Mouse (Mus musculus): Measurements from ENCODE around the gene Rab4a. TPM values are rescaled to one million over a fixed set of nuclear protein-coding genes. Genes with fewer than 3 reads are reported as not detected.

Gene Rab4a
- 27.9 and 32.1 TPM in 2 replicates for polyA plus RNA-seq (2015; fragmentation: Nextera tagmentation; extraction: Ambion mirVana)

DNA sequence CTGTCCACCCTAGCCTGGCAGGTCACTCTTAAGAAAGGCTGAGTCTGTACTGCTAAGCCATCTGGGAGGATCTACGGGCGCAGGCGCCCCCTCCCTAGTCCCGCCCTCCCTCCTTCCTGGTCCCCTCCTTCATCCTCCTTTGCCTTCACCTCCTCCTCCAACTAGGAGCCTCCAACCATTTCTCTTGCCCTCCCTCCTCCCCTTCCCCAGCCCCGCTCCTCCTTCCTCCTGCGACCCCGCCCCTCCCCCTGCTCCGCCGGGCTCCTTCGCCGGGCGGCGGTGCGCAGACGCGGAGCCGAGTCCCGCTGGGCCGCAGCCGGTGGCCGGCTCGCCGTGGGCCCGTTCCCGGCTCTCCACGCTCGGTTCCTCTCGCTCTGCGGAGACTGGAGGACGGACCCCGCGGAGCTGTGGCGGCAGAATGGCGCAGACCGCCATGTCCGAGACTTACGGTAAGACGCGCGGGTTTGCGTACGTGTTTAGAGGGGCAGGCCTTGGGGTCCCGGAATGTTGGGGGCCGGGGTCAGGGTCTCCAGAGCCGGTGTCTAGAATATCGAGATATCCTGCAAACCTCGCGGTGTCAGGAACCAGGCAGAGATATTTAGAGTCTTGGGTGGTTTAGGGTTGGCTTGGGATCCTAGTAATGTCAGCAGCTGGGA is at the start of gene Rab4a:
TSS of gene Rab4a (plus strand) at position 268 of the 656 bp plus-strand sequence.
- H3K4me3 ChIP-seq (ENCODE audit: low read depth, low read length): peak within 1 kb of the TSS; percentile 73
- peak within 1 kb of the TSS; percentile 86 for H3K9ac ChIP-seq (replicated peaks; ENCODE audit: low read depth)
- TF ChIP-seq CTCF (IDR thresholded peaks at IDR 0.05): no peak
- TF ChIP-seq EP300 (IDR thresholded peaks at IDR 0.05): no peak
- peak; percentile 94 for ATAC-seq
- peak within 1 kb of the TSS; percentile 92 for H3K4me2 ChIP-seq (replicated peaks; ENCODE audit: low read depth, low read length)
- peak; percentile 95 for DNase-seq (ENCODE audit: low spot score)
- H3K9me3 ChIP-seq (ENCODE audit: low read length): no peaks in the 10 kb centered on the region
- peaks cover 5% of the 10 kb centered on the region; the same call in 1 of the 2 replicates for H3K4me1 ChIP-seq (ENCODE audit: insufficient read depth, low read depth, low read length)
- H3K27me3 ChIP-seq (replicated peaks; ENCODE audit: insufficient read depth, low read length): no peaks in the 10 kb centered on the region
- peak within 1 kb of the TSS; percentile 47; the same call in 1 of the 2 replicates for H3K27ac ChIP-seq (ENCODE audit: low read length)
- WGBS: under 1% methylated on average over 41 of the region's 48 CpGs
- no peaks in the 10 kb centered on the region for H3K36me3 ChIP-seq (ENCODE audit: insufficient read depth, low read length)

DNA sequence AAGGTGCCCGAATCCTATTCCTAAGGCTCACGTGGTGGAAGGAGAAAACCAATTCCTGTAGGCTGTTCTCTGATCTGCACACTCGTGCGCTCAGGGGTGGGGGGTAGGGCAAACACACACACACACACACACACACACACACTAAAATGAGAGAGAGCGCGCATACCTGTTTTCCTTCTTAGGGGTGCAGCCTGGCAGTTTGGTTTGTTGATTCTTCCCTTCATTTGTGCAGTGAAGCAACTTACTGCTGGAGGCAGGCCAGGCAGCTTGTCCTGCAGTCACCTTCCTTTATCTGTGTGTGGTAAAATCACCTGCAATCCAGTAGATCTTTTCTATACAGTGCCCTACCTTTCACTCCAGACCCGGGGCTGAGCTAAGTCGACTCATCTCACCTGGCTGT is 48.9 kb upstream of the Rab4a start:
- no peak overlapping the region for H3K4me2 ChIP-seq (replicated peaks; ENCODE audit: low read depth, low read length)
- no peaks in the 10 kb centered on the region for H3K36me3 ChIP-seq (ENCODE audit: insufficient read depth, low read length)
- DNase-seq (ENCODE audit: low spot score): peak; percentile 46
- no peak overlapping the region for H3K4me3 ChIP-seq (ENCODE audit: low read depth, low read length)
- WGBS: 47% methylated on average over 8 of the region's 8 CpGs
- H3K9me3 ChIP-seq (ENCODE audit: low read length): no peaks in the 10 kb centered on the region
- TF ChIP-seq CTCF (IDR thresholded peaks at IDR 0.05) (no peak), EP300 (IDR thresholded peaks at IDR 0.05) (no peak)
- ATAC-seq: no peak
- no peak overlapping the region for H3K27ac ChIP-seq (ENCODE audit: low read length)
- H3K27me3 ChIP-seq (replicated peaks; ENCODE audit: insufficient read depth, low read length): no peaks in the 10 kb centered on the region
- H3K9ac ChIP-seq (replicated peaks; ENCODE audit: low read depth): no peak overlapping the region
- H3K4me1 ChIP-seq (ENCODE audit: insufficient read depth, low read depth, low read length): peaks cover 9% of the 10 kb centered on the region; the same call in 1 of the 2 replicates

DNA sequence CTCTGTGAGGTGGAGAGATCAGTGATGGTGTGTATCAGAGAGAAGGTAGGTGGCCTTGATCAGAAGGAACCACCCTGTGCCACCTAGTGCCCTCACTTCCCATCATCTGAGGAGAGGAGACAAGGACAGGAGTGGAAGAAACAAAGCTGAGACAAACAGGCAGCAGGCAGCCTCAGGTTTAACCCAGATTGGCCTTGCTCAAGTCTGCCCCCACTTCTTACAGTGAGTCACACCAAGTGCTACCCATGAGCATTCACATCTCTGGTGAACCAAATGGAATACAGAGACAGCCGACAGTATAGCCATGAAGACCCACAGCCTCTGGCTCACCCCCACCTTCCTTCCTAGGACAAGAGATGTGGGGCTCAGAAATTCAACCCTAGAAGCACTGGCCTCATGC is 46.9 kb upstream of the Rab4a start:
- no peak for TF ChIP-seq CTCF (IDR thresholded peaks at IDR 0.05)
- no peak for TF ChIP-seq EP300 (IDR thresholded peaks at IDR 0.05)
- Histone ChIP-seq H3K4me1 (ENCODE audit: insufficient read depth, low read depth, low read length) (peaks cover 7% of the 10 kb centered on the region; the same call in 1 of the 2 replicates), H3K4me2 (replicated peaks; ENCODE audit: low read depth, low read length) (no peak overlapping the region), H3K9ac (replicated peaks; ENCODE audit: low read depth) (no peak overlapping the region), H3K27me3 (replicated peaks; ENCODE audit: insufficient read depth, low read length) (no peaks in the 10 kb centered on the region), H3K36me3 (ENCODE audit: insufficient read depth, low read length) (no peaks in the 10 kb centered on the region), H3K27ac (ENCODE audit: low read length) (no peak overlapping the region), H3K4me3 (ENCODE audit: low read depth, low read length) (no peak overlapping the region), H3K9me3 (ENCODE audit: low read length) (no peaks in the 10 kb centered on the region)
- no peak for ATAC-seq
- 92% methylated on average over 1 of the region's 1 CpGs for WGBS
- DNase-seq (ENCODE audit: low spot score): no peak

DNA sequence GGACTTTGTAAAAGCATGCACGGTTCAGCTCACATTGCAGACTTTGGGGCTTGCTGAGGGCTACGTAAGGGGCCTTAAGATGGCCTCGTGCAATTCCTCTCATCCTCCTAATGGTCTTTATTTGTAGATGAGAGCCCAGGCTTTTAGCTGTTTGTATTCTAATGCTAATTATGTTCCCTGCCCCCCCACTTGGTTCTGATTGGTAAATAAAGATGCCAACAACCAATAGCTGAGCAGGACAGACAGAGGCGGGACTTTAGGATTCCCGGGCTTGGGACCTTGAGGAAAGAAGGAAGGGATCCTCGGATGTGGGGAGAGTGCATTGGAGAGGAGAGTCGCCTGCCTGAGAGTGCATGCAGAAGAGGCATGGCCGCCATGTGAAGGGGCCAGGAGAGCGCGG is 45.9 kb upstream of the Rab4a start:
- 36% methylated on average over 10 of the region's 10 CpGs for WGBS
- no peak overlapping the region for H3K4me3 ChIP-seq (ENCODE audit: low read depth, low read length)
- no peak overlapping the region for H3K9ac ChIP-seq (replicated peaks; ENCODE audit: low read depth)
- TF ChIP-seq EP300 (IDR thresholded peaks at IDR 0.05): no peak
- no peak for TF ChIP-seq CTCF (IDR thresholded peaks at IDR 0.05)
- DNase-seq (ENCODE audit: low spot score) (peak; percentile 36), ATAC-seq (no peak)
- H3K4me2 ChIP-seq (replicated peaks; ENCODE audit: low read depth, low read length): no peak overlapping the region
- H3K36me3 ChIP-seq (ENCODE audit: insufficient read depth, low read length): no peaks in the 10 kb centered on the region
- H3K27me3 ChIP-seq (replicated peaks; ENCODE audit: insufficient read depth, low read length): no peaks in the 10 kb centered on the region
- H3K4me1 ChIP-seq (ENCODE audit: insufficient read depth, low read depth, low read length): peaks cover 8% of the 10 kb centered on the region; the same call in 1 of the 2 replicates
- H3K27ac ChIP-seq (ENCODE audit: low read length): no peak overlapping the region
- no peaks in the 10 kb centered on the region for H3K9me3 ChIP-seq (ENCODE audit: low read length)

DNA sequence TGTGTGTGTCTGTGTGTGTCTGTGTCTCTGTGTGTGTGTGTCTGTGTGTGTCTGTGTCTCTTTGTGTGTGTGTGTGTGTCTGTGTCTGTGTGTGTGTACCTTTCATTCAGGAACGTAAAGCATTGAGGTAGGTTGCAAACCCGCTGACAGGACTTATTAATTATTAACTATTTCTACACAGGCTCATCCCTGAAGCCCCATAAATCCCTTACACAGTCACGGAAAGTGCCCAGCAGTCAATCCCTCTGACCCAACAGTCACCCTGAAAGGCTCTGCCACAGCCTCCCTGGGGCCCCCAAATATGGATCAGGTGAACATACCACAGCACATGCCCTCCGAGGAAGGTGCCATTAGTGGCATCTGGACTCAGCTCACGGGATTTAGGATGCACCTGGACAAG is 45.2 kb upstream of the Rab4a start:
- Histone ChIP-seq H3K36me3 (ENCODE audit: insufficient read depth, low read length) (no peaks in the 10 kb centered on the region), H3K4me2 (replicated peaks; ENCODE audit: low read depth, low read length) (no peak overlapping the region), H3K4me1 (ENCODE audit: insufficient read depth, low read depth, low read length) (peaks cover 8% of the 10 kb centered on the region; the same call in 1 of the 2 replicates), H3K27ac (ENCODE audit: low read length) (no peak overlapping the region), H3K9me3 (ENCODE audit: low read length) (no peaks in the 10 kb centered on the region), H3K27me3 (replicated peaks; ENCODE audit: insufficient read depth, low read length) (no peaks in the 10 kb centered on the region), H3K4me3 (ENCODE audit: low read depth, low read length) (no peak overlapping the region), H3K9ac (replicated peaks; ENCODE audit: low read depth) (no peak overlapping the region)
- 60% methylated on average over 5 of the region's 5 CpGs for WGBS
- TF ChIP-seq EP300 (IDR thresholded peaks at IDR 0.05) (no peak), CTCF (IDR thresholded peaks at IDR 0.05) (no peak)
- ATAC-seq (no peak), DNase-seq (ENCODE audit: low spot score) (no peak)

DNA sequence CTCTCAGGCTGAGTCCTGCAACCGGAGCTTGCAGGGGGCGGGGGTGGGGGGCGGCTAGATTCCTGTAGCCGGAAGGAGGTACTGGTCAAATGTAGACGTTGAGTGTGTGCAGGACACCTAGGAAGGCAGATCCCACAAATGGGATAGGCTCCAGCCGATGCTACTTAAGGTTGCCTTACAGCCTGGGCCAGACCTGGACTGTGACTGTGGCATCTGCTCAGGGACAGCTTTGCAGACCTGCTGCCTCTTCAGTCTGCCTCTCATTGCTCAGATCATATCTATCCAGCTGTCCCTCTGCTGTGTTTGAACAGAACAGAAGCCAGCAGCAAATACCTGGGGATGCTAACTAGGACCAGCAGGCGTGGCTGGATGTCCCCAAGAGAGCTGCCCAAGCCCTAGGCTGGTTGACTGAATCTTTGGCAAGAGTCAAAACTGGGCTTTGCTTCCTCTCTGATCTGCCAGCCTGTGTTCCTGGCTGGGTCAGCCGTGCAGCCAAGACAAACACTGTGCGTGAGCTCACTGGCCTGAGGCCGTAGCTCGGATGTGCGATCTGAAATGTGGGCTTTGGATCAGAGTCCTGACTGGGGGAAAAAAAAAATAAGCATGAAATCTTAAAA is 44.4 kb upstream of the Rab4a start:
- Histone ChIP-seq H3K27me3 (replicated peaks; ENCODE audit: insufficient read depth, low read length) (no peaks in the 10 kb centered on the region), H3K4me3 (ENCODE audit: low read depth, low read length) (no peak overlapping the region), H3K4me2 (replicated peaks; ENCODE audit: low read depth, low read length) (no peak overlapping the region), H3K4me1 (ENCODE audit: insufficient read depth, low read depth, low read length) (peaks cover 8% of the 10 kb centered on the region; the same call in 1 of the 2 replicates), H3K9me3 (ENCODE audit: low read length) (no peaks in the 10 kb centered on the region), H3K9ac (replicated peaks; ENCODE audit: low read depth) (no peak overlapping the region), H3K27ac (ENCODE audit: low read length) (0 out of 2 replicates have a peak overlapping the region, but pooled peaks have one; percentile 32), H3K36me3 (ENCODE audit: insufficient read depth, low read length) (no peaks in the 10 kb centered on the region)
- TF ChIP-seq EP300 (IDR thresholded peaks at IDR 0.05) (no peak), CTCF (IDR thresholded peaks at IDR 0.05) (no peak)
- DNase-seq (ENCODE audit: low spot score): peak; percentile 56
- 31% methylated on average over 12 of the region's 12 CpGs for WGBS
- ATAC-seq: peak; percentile 32

Measured in lung, postnatal 0 days (tissue).